Mouse (Mus musculus) midbrain, embryonic 14.5 days (tissue): ENCODE measurements around the gene Ccna2. TPM values are rescaled to one million over a fixed set of nuclear protein-coding genes. Genes with fewer than 3 reads are reported as not detected.

Source experiments
- ATAC-seq: fragments of 200-750 bp; cut with Nextera tagmentation; 2 replicates; pipeline ENCODE4 v1.8.0; 2017; ENCODE audit warnings: moderate number of reproducible peaks, moderate library complexity; ENCODE audit not compliant: low FRiP score, low TSS enrichment
- DNase-seq: peaks from one replicate; pipeline ENCODE4 v3.0.0-alpha.2; 2015
- H3K27ac ChIP-seq: fragments of 300-500 bp; sonication (generic); replicated peaks from 2 replicates; pipeline ENCODE4 v1.5.1; 2014; ENCODE audit warnings: mild to moderate bottlenecking, low read depth, low read length, moderate library complexity
- H3K27me3 ChIP-seq: fragments of 300-500 bp; sonication (generic); 2 replicates; pipeline ENCODE4 v1.6.1; 2014; ENCODE audit warnings: low read length, control low read depth, mixed read lengths; ENCODE audit not compliant: control insufficient read depth, insufficient read depth
- H3K36me3 ChIP-seq: fragments of 300-500 bp; sonication (generic); 2 replicates; pipeline ENCODE4 v1.6.1; 2014; ENCODE audit warnings: low read length, control low read depth; ENCODE audit not compliant: control insufficient read depth, insufficient read depth
- H3K4me1 ChIP-seq: fragments of 300-500 bp; sonication (generic); 2 replicates; pipeline ENCODE4 v1.6.1; 2014; ENCODE audit warnings: mild to moderate bottlenecking, antibody characterized with exemption, low read length, control low read depth; ENCODE audit not compliant: control insufficient read depth, insufficient read depth
- H3K4me2 ChIP-seq: fragments of 300-500 bp; sonication (generic); 2 replicates; pipeline ENCODE4 v1.6.1; 2014; ENCODE audit warnings: mild to moderate bottlenecking, low read length, moderate library complexity
- H3K4me3 ChIP-seq: fragments of 300-500 bp; sonication (generic); replicated peaks from 2 replicates; pipeline ENCODE4 v1.5.1; 2014; ENCODE audit warnings: low read depth, low read length
- H3K9ac ChIP-seq: fragments of 300-500 bp; sonication (generic); replicated peaks from 2 replicates; pipeline ENCODE4 v1.6.1; 2014; ENCODE audit warnings: mild to moderate bottlenecking, low read length, moderate library complexity
- H3K9me3 ChIP-seq: fragments of 300-500 bp; sonication (generic); 2 replicates; pipeline ENCODE4 v1.6.1; 2016; ENCODE audit warnings: low read length, control low read depth, mixed read lengths; ENCODE audit not compliant: control insufficient read depth
- WGBS: fragments of 180-500 bp; shearing (Covaris S2); extraction: QIAGEN DNeasy Blood & Tissue Kit; methylation state at CpG from one replicate; pipeline ENCODE4 v1.1.7; 2014; 5-methylcytosine and 5-hydroxymethylcytosine counted together
- polyA plus RNA-seq: library from polyadenylated mRNA; unstranded; fragments of >200 nt; fragmentation: Nextera tagmentation; extraction: Ambion mirVana; gene quantifications from 2 replicates; pipeline ENCODE4 v1.2.1, GENCODE M21; 2014

Gene Ccna2
- polyA plus RNA-seq, 1 experiment from 2014 or later = 55.1 TPM

DNA sequence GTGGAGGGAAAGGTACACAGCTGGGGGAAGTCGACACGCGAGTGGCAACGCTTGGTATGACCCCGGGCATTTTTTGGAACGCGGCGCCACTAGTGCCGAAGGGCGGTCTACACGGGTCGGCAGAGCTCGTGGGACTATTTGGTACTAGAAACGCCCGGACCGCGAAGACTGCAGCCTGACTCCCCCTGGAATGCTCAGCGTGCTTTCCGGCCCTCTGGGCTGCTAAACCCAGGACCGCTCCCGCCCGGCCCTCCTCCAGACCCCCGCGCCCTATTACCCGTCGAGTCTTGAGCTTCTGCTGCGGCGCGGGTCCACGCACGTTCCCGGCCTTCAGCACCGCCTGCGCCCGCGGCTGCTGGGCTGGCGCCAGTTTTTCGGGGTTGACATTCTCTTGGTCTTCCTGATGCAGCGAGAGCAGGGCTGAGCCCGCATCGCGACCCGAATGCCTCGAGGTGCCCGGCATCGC is 556 bp downstream of the Ccna2 start:
- no peaks in the 10 kb centered on the region for H3K9me3 ChIP-seq
- under 1% methylated on average over 46 of the region's 46 CpGs for WGBS
- H3K27me3 ChIP-seq = no peaks in the 10 kb centered on the region
- peaks cover 34% of the 10 kb centered on the region for H3K36me3 ChIP-seq
- peak overlapping the region; percentile 49; the same call in 1 of the 2 replicates for H3K9ac ChIP-seq
- H3K27ac ChIP-seq = no peak overlapping the region
- DNase-seq (peak; percentile 4), ATAC-seq (no peak; the same call in 1 of the 2 replicates)
- H3K4me1 ChIP-seq = peaks cover 10% of the 10 kb centered on the region; the same call in 1 of the 2 replicates
- H3K4me3 ChIP-seq = peak overlapping the region; percentile 52
- peak overlapping the region; percentile 98 for H3K4me2 ChIP-seq

DNA sequence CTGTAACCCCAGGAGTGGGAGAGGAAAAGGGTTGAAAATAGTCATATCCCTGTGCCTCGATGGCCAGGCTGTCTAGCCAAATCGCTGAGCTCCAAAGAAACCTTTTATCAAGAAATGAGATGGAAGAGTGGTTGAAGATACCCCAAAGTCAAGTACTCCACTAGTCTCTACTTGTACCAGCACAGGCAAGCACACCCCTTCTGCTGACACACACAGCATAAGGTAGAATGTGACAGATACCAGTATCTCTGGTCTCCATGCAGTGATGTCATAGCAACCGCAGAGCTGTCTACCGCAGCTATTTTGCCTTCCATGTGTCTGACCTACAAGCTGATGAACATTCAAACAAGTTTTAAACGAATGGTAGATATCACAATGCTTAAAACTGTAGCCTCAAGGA is 2.1 kb downstream of the Ccna2 start:
- H3K9ac ChIP-seq = no peak overlapping the region
- ATAC-seq (no peak), DNase-seq (no peak)
- H3K36me3 ChIP-seq = peaks cover 47% of the 10 kb centered on the region
- peak overlapping the region; percentile 52; the same call in 1 of the 2 replicates for H3K4me3 ChIP-seq
- H3K4me1 ChIP-seq = peaks cover 10% of the 10 kb centered on the region; the same call in 1 of the 2 replicates
- no peaks in the 10 kb centered on the region for H3K9me3 ChIP-seq
- H3K4me2 ChIP-seq = peak overlapping the region; percentile 98
- no peak overlapping the region for H3K27ac ChIP-seq
- 90% methylated on average over 5 of the region's 5 CpGs for WGBS
- H3K27me3 ChIP-seq = no peaks in the 10 kb centered on the region

DNA sequence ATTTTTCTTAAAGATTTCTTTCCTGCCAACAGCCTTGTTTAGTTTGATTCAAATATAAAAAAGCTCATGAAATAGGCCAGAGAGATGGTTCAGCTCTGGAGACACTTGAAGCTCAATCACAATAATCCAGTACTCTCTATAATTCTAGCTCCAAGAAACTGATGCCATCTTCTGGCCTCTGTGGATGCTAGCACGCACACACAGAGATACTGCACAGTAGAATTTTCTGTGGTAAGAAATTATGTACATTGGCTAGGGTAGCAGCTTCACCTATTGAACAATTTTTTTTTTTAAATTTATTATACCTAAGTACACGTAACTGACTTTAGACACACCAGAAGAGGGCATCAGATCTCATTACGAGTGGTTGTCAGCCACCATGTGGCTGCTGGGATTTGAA is 8.3 kb downstream of the Ccna2 start:
- Histone ChIP-seq H3K27me3 (no peaks in the 10 kb centered on the region), H3K9me3 (no peaks in the 10 kb centered on the region), H3K4me2 (no peak overlapping the region), H3K4me1 (no peaks in the 10 kb centered on the region), H3K9ac (no peak overlapping the region), H3K27ac (no peak overlapping the region), H3K36me3 (peaks cover 96% of the 10 kb centered on the region), H3K4me3 (no peak overlapping the region)
- DNase-seq (no peak), ATAC-seq (no peak)
- 95% methylated on average over 3 of the region's 3 CpGs for WGBS

DNA sequence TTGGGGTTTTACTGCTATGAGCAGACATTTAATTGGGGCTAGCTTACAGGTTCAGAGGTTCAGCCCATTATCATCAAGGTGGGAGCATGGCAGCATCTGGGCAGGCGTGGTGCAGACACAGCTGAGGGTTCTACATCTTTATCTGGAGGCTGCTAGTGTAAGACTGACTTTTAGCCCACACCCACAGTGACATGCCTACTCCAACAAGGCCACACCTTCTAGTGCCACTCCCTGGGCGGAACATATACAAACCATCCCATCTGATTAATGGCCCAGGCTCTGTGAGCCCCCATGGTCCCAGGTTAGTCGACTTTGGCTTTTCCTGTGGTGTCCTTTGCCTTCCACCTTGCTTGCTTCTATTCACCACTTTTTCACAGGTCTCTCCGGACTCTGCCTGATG is 12.3 kb downstream of the Ccna2 start:
- ATAC-seq = no peak

DNA sequence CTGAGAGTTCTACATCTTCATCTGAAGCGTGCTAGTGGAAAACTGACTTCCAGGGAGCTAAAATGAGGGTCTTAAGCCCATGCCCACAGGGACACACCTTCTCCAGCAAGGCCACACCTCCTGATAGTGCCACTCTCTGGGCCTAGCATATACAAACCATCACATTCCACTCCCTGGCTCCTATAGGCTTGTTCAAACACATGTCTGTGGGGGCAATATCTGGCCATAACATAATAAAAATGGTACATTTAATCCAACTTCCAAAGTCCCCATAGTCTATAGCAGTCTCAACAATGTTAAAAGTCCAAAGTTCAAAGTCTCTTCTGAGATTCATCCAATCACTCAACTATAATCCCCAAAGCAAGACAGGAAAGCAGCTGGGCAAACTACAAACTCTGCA is 14.3 kb downstream of the Ccna2 start:
- Histone ChIP-seq H3K36me3 (peaks cover 88% of the 10 kb centered on the region), H3K9me3 (no peaks in the 10 kb centered on the region), H3K4me2 (no peak overlapping the region), H3K9ac (no peak overlapping the region), H3K27ac (no peak overlapping the region), H3K4me3 (no peak overlapping the region), H3K27me3 (no peaks in the 10 kb centered on the region), H3K4me1 (peaks cover 5% of the 10 kb centered on the region; the same call in 1 of the 2 replicates)
- 97% methylated on average over 1 of the region's 1 CpGs for WGBS
- no peak for ATAC-seq
- DNase-seq = no peak

More for the DNA sequence above, 12.3 kb downstream of the Ccna2 start:
- Histone ChIP-seq H3K27ac (no peak overlapping the region), H3K4me2 (no peak overlapping the region), H3K9ac (no peak overlapping the region), H3K27me3 (no peaks in the 10 kb centered on the region), H3K36me3 (peaks cover 99% of the 10 kb centered on the region), H3K4me1 (no peaks in the 10 kb centered on the region), H3K9me3 (no peaks in the 10 kb centered on the region), H3K4me3 (no peak overlapping the region)
- 93% methylated on average over 4 of the region's 4 CpGs for WGBS
- DNase-seq = no peak

DNA sequence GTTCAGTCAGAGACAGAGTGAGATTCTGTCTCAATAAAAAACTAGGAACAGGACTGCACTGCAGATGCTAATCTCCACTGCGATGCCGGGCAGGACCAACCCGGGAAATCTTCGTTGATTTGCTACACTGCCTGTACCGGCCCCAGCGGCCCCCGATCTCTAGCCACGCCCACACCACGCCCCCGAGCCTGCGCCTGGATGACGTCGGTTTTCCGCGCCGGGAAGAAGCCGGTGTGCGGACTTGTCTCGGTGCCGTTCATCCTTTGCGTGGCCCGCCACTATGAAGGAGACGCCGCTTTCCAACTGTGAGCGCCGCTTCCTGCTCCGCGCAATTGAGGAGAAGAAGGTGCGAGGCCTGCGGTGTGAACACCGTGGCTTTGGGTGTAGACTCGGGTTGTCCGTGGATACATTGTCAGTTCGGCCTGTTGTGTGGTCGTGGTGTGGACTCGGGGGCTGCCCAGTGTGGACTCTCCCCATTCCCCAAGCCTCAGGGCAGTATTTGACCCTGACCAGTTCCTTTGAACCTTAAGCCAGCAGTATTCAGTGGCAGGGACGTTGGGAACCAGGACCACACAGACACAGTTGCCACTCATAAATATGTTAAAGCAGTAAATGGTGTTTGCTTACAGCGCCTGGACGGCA is 19.4 kb downstream of the Ccna2 start, which contains the start of gene Exosc9:
Gene Exosc9 (plus strand): TSS at position 201 of the 642 bp plus-strand sequence.
- Histone ChIP-seq H3K4me1 (peaks cover 13% of the 10 kb centered on the region), H3K4me2 (peak within 1 kb of the TSS; percentile 62), H3K9me3 (no peaks in the 10 kb centered on the region), H3K27ac (peak within 1 kb of the TSS; percentile 62), H3K4me3 (peak within 1 kb of the TSS; percentile 86), H3K27me3 (no peaks in the 10 kb centered on the region), H3K9ac (peak within 1 kb of the TSS; percentile 79), H3K36me3 (peaks cover 38% of the 10 kb centered on the region)
- ATAC-seq = peak; percentile 97
- peak; percentile 96 for DNase-seq
- WGBS = under 1% methylated on average over 39 of the region's 39 CpGs

DNA sequence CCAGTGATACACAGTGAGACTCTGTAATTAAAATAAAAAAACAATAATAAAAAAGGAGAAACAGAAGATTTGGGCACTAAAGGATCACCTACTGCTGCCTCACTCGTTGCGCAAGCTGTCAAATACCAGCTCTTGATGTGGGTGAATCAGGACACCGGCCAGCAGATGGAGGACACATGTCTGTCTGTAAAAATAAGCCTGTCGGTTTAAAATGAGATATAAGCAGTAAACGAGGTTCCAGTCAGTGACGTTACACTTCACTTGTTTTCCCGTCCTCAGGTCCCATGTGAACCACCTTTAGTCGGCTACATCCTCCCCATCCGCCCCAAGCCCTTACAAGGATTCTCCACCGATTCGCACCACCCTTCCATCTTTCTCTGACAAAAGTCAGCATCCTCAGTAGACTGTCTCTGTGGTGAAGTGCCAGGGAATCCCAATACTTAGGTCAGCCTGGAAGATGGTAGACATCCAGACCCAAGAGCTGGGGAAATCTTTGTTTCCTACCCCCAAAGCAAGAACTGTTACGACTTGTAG is 20.0 kb downstream of the Ccna2 start:
- Histone ChIP-seq H3K4me1 (peaks cover 13% of the 10 kb centered on the region), H3K4me2 (peak overlapping the region; percentile 62), H3K27me3 (no peaks in the 10 kb centered on the region), H3K36me3 (peaks cover 31% of the 10 kb centered on the region), H3K9ac (peak overlapping the region; percentile 79), H3K9me3 (no peaks in the 10 kb centered on the region), H3K4me3 (peak overlapping the region; percentile 86), H3K27ac (peak overlapping the region; percentile 62)
- ATAC-seq = peak; percentile 59
- peak; percentile 56 for DNase-seq
- WGBS = 11% methylated on average over 12 of the region's 12 CpGs

DNA sequence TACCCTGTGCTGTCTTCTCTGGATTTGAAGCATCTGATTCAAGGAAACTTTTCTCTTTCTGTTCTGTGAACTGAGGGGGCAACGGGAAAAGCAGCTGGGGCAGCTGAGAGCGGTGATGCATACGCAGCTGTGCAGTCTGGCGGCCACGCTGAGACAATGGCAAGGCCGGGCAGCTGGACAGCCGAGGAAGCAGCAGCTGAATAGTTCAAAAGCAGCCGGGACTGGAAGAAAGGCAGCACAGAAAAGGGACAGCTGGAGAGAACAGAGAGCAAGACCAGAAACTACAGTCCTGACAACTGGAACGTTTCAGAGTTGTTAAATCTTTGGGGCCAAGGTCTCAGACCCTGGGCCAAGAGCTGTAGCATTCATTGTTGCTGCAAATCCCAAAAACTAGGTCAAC is 20.6 kb downstream of the Ccna2 start:
- H3K9me3 ChIP-seq = no peaks in the 10 kb centered on the region
- H3K36me3 ChIP-seq = peaks cover 26% of the 10 kb centered on the region
- 3% methylated on average over 9 of the region's 9 CpGs for WGBS
- DNase-seq = peak; percentile 59
- H3K4me3 ChIP-seq = peak overlapping the region; percentile 86
- H3K27ac ChIP-seq = peak overlapping the region; percentile 62
- no peaks in the 10 kb centered on the region for H3K27me3 ChIP-seq
- H3K9ac ChIP-seq = peak overlapping the region; percentile 79
- peak; percentile 24; the same call in 1 of the 2 replicates for ATAC-seq
- peaks cover 13% of the 10 kb centered on the region for H3K4me1 ChIP-seq
- peak overlapping the region; percentile 62 for H3K4me2 ChIP-seq

DNA sequence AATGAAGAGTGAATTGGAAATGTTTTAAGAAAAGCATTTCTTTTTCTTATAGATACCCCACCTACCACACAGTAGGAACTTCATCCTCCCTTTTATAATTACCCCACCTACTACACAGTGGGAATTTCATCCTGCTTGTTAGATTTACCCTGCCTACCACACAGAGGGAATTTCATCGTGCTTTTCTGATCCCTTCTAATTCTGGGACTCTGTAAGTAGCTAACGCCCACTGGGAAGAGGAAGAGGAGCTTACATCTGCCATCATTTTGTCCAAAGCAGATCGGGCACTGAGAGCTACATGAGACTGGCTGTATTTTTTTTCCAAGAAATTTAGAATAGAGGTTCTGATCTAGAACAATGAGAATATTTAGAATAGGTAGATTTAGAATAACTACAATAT is 27.0 kb downstream of the Ccna2 start:
- no peak overlapping the region for H3K4me3 ChIP-seq
- ATAC-seq (no peak), DNase-seq (no peak)
- WGBS = 83% methylated on average over 3 of the region's 3 CpGs
- H3K9ac ChIP-seq = no peak overlapping the region
- no peak overlapping the region for H3K27ac ChIP-seq
- no peaks in the 10 kb centered on the region for H3K9me3 ChIP-seq
- H3K4me2 ChIP-seq = no peak overlapping the region
- no peaks in the 10 kb centered on the region for H3K4me1 ChIP-seq
- H3K27me3 ChIP-seq = no peaks in the 10 kb centered on the region
- H3K36me3 ChIP-seq = no peaks in the 10 kb centered on the region
